Mouse (Mus musculus) heart, postnatal 14 days (tissue): ENCODE measurements around the gene Bod1l. TPM values are rescaled to one million over a fixed set of nuclear protein-coding genes. Genes with fewer than 3 reads are reported as not detected.

Experiments
- DNase-seq, 2 experiments: peaks; one replicate each; pipeline ENCODE4 v3.0.0; 2021 to 2022
- intact Hi-C: fragments of 180-260 bp; cut with DNase I; formaldehyde crosslinking; loops from one replicate; pipeline ENCODE4 v1.15.1; 2025
- long read RNA-seq, 2 experiments: library from polyadenylated mRNA; stranded (forward); transcript quantifications; one replicate each; pipeline ENCODE4 v2.0.0; 2021
- total RNA-seq, 2 experiments: library from RNA; stranded (reverse); gene quantifications; 2 replicates each; pipeline ENCODE4 v1.2.3; 2021

Gene Bod1l
- total RNA-seq, result 10 to 100 TPM; 17.5 to 18.6 TPM
- long read RNA-seq, experiment 1, partial matches to known transcripts, result 6 of 9 reads
- long read RNA-seq, experiment 1, other reads (novel, unspliced or antisense), result 3 of 9 reads
- long read RNA-seq, experiment 2, partial matches to known transcripts, result 5 of 5 reads
- long read RNA-seq, experiment 2, other reads (novel, unspliced or antisense), result 0 of 5 reads

DNA sequence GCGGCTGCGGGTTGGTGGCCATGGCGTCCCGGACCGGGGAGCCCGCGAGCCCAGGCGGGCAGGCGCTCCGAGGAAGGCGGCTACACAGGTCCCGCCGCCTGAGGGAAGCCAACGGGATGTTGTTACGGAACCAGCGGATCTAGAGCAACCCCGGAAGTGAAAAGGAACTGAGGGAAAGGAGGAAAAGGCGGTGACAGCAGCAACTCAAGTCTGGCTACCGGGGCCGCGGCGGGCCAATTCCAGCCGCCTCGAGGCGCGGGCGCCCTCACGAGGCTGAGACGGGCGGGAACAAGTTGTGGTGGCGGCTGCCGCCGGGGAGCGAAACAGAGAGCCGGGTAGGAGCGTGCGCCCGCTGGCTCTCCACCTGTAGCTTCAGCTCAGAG is at the start of gene Bod1l:
Gene Bod1l (minus strand): TSS at position 169 of the 383 bp plus-strand sequence.
- DNase-seq, result peak; percentile 97 to 98
- intact Hi-C loops, result loop anchor here (10.0 kb wide), 1 partner anchor 139 kb away; the partner anchor contains the start of gene Rab28

GRCm38 (mm10) chr5:41893351-41893750 is 49.2 kb upstream of the Bod1l start:
- DNase-seq, result no peak
- intact Hi-C loops, result no loop called here

DNA sequence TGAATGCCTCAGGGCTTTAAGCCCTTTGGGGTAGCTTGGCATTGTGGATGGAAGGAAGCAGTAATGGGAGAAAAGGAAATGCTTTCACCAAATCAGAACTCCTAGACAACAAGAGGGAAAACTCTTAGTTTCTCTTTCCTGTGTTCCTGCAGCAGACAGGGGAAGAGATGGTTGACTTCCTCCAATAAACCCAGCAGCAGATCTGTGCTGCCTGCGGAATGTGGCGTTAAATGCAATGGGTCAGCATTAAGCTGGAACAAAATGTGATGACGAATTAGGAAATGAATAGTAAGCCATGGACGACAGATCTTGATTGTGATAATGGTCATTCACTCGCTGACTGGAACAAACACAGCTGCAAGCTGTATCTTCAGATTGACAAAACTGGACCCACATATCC is 46.8 kb upstream of the Bod1l start:
- DNase-seq, result no peak
- intact Hi-C loops, result no loop called here

DNA sequence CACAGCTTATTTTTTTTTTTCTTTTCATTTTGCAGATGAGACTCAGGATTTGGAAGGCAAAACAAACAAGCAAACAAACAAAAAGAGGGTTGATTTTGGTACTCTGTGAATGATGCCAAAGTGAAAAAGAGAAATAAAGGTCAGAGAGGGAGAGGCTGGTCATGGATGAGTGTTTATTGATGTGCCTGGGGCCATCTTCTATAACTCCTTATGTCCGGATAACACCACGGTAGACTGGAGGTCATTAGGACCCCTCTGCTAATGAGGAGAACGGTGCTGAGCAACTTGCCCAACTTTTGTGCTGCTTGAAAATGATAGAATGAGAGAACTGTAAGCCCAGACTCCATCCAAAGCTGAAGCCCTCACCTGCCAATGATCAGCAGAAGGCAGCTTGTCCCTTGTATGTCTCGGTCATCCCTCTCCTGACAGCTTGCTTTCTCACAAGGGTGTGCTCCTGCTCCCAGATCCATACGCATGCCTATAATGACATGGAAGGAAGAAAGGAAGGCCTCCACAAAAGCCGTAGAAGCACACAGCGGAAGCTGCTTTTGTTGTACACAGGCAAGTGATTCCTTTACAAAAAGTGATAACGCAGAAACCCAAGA is 45.2 kb upstream of the Bod1l start:
- DNase-seq, result no peak
- intact Hi-C loops, result loop anchor here (5.0 to 10.0 kb wide), 3 partner anchors 85 to 1745 kb away; no protein-coding TSS in a partner anchor

- intact Hi-C loops, result loop anchor here (5.0 to 10.0 kb wide), 3 partner anchors 86 to 1746 kb away; no protein-coding TSS in a partner anchor
- no peak for DNase-seq
Measured at GRCm38 (mm10) chr5:41888834-41889233, 44.7 kb upstream of the Bod1l start.

GRCm38 (mm10) chr5:41887738-41888137 is 43.6 kb upstream of the Bod1l start:
- intact Hi-C loops, result loop anchor here (5.0 to 10.0 kb wide), 3 partner anchors 87 to 1747 kb away; no protein-coding TSS in a partner anchor
- peak; percentile 66 to 73 for DNase-seq

DNA sequence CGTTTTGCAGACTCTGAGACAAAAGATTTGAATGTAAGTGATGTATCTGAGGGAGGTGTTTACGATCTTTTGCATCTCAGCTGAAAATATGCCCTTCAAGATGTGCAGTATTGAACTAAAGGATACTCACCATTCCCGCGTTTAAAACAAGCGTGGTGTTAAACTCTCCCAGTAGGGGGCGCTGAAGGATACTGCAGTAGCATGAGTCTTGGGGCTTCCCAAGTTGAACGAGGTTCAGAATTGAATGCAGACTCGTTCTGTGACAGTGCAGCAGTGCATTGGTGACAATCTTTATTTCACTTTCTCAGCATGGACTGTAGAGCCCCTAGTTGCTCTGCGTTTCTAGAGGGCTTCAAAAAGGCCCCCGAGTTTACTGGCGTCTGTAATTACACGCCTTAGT is 40.4 kb upstream of the Bod1l start:
- intact Hi-C loops, result loop anchor here (10.0 kb wide), 2 partner anchors 90 to 1750 kb away; no protein-coding TSS in a partner anchor
- peak; percentile 32 to 65 for DNase-seq

GRCm38 (mm10) chr5:41871164-41871563 is 27.0 kb upstream of the Bod1l start:
- intact Hi-C loops, result no loop called here
- no peak for DNase-seq

- intact Hi-C loops, result no loop called here
- no peak for DNase-seq
Measured at GRCm38 (mm10) chr5:41855781-41856180, 11.7 kb upstream of the Bod1l start.

GRCm38 (mm10) chr5:41845558-41845937 is 1.4 kb upstream of the Bod1l start:
- DNase-seq, result no peak
- intact Hi-C loops, result loop anchor here (10.0 kb wide), 1 partner anchor 141 kb away; the partner anchor contains the start of gene Rab28

- peak; percentile 10 to 21 for DNase-seq
- intact Hi-C loops, result loop anchor here (10.0 kb wide), 1 partner anchor 140 kb away; the partner anchor contains the start of gene Rab28
Measured at GRCm38 (mm10) chr5:41844820-41845557, 874 bp upstream of the Bod1l start.

DNA sequence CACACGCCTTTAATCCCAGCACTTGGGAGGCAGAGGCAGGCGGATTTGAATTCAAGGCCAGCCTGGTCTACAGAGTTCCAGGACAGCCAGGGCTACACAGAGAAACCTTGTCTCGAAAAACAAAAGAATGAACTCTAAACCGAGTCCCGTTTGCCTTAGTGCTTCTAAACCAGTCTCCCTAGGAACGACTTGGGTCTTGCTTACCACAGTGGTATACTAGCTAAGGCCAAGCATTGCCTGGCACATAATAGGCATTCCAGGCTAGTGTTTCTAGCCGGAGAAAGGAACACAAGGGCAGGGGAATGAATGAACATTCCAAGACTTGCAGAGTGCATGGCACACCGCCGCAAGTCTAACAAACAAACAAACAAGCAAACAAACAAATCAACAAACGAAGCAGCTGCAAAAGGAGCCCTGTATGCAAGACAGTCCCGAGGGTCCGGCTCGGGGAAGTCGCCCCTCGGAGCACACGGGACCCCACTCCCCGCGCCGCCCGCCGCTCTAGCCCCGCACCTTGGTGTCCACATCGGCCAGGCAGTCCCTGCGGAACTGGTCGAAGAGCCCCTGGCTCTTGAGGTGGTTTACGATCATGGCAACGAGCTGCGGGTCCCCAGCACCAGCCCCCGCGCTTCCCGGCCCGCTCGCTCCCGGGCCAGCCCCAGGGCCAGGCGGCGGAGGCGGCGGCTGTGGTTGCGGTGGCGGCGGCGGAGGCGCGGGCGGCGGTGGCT is 532 bp downstream of the Bod1l start:
- intact Hi-C loops, result loop anchor here (10.0 kb wide), 1 partner anchor 139 kb away; the partner anchor contains the start of gene Rab28

GRCm38 (mm10) chr5:41842681-41843080 is 1.4 kb downstream of the Bod1l start:
- intact Hi-C loops, result loop anchor here (10.0 kb wide), 1 partner anchor 138 kb away; the partner anchor contains the start of gene Rab28
- peak; percentile 9 to 41 for DNase-seq

More for the DNA sequence above, 532 bp downstream of the Bod1l start:
- DNase-seq, result no peak

DNA sequence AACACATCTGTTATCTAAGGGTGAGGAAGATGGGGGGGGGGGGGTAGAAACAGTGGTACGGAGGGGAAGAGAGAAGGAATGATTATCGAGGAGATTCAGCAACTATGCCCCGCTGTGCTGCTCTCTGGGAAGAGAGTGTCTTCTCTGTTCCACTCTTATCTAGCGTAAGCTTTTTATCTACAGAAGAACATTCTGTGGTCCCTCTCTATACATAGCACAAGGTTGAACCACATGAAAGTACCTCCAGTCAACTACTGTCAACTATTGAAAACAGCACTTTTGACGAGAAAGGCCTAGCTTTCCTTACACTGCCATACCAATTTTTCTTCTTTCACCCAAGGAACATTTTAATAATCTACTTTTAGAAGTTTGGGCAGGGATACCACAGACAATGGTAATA is 2.4 kb downstream of the Bod1l start:
- DNase-seq, result no peak
- intact Hi-C loops, result loop anchor here (10.0 kb wide), 1 partner anchor 137 kb away; the partner anchor contains the start of gene Rab28

DNA sequence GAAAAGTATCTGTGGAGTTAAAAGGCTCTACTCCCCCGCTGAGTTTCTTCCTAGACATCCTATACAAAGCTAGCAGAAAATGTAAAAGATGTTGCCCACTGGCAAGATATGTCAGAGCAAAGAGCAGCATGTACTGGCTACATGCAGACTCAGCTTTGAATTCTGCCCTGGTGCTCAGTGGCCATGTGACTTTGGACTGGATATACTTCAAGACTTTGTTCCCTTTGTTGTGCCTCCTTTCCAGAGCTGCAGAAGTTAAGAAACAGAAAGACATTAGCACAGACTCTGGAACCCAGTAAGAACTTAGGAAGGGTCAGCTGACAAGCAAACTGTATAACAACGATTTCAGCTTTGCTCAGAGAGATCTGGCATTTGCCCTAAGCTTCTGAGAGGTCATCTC is 14.0 kb downstream of the Bod1l start:
- intact Hi-C loops, result no loop called here

DNA sequence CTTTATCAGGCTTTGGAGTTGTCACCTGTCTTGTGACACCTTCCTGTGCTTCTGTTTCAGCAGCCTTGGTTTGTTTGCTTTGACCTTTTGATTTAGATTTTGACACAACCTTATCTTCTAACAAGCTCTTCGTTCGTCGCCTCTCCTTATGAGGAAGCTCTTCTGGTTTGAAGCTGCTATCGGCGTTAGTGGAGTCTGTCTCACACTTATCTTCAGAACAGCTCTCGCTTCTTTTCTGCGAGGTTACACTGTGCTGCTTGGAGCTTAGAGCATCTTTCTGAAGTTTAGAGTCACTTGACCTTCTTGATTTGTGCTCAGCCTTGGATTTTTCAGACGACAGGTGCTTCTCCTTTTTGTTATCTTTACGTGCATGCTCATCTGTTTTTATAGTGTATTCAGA is 23.0 kb downstream of the Bod1l start:
- no peak for DNase-seq
- intact Hi-C loops, result no loop called here

More for the DNA sequence above, 14.0 kb downstream of the Bod1l start:
- DNase-seq, result no peak

GRCm38 (mm10) chr5:41820530-41820929 is 23.6 kb downstream of the Bod1l start:
- no peak for DNase-seq
- intact Hi-C loops, result no loop called here

DNA sequence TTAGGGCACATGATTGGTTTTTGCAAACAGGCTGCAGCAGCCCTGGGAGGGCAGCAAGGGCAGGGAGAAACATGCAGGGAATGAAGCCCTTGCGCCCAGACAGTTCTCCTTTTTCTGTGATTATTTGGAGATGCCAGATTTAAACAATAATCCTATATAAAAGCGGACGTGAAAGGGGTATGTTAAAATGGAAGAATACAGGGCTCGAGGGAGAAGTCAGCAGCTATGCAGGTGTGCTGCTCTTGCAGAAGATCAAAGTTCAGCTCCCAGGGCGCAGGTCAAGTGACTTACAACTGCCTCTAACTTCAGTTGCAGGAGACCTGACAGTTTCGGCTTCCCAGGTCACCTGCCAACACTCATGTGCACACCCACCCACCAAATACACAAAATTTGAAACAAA is 31.6 kb downstream of the Bod1l start:
- no peak for DNase-seq
- intact Hi-C loops, result no loop called here

DNA sequence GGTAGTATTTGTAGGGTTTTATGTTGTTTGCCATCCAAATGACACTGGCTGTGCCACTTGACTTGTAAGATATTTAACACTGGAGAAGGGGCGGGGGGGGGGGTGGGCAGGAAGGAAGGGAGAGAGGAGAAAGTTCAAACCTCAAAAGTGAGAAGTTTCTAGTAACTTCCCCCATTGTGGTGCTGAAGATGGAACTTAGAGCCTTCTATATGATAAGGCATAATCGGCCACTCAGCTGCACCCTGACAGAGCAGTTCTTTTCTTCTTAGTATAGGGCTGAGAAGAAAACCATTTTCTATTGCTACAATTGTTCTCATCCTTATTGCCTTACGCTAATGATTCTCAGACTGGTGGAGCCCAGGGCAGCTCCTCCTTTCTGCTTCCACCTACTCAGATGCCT is 32.8 kb downstream of the Bod1l start:
- intact Hi-C loops, result no loop called here
- DNase-seq, result no peak

- no peak for DNase-seq
- intact Hi-C loops, result no loop called here
Measured at GRCm38 (mm10) chr5:41807383-41807782, 36.7 kb downstream of the Bod1l start.
